Mouse (Mus musculus) layer of hippocampus, adult 18-20 months (tissue): Measurements from ENCODE around the gene Nat10. TPM values are rescaled to one million over a fixed set of nuclear protein-coding genes. Genes with fewer than 3 reads are reported as not detected.

Experiments
- DNase-seq, 2 experiments: peaks; one replicate each; pipeline ENCODE4 v3.0.0; 2022; ENCODE audit warnings: low spot score in 2 of 2
- total RNA-seq, 2 experiments: library from RNA; stranded (reverse); gene quantifications; 2 replicates each; pipeline ENCODE4 v1.2.3; 2021

The Nat10 gene
- total RNA-seq, 2 experiments from 2014 or later, result 30.3 to 33.3 TPM

DNA sequence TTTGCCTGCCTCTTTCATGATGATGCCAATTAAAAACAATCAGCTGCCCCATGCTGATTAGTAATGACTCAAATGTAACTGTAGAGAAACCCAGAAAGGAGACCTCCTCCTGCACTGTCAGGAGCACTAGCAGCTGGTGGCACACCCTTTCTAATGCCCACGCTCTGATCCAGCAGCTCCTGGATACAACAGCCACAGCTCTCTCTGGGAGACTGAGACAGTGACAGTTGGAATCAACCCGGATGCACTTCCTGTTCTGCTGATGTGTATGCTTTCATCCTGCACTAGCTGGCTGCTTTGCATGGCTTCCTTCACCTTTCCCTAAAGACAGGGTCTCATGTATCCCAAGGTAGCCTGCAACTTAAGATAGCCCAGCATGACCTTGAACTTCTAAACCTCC, 15.0 kb downstream of the Nat10 start:
- peak in 1 of 2 experiments; percentile 35 for DNase-seq

DNA sequence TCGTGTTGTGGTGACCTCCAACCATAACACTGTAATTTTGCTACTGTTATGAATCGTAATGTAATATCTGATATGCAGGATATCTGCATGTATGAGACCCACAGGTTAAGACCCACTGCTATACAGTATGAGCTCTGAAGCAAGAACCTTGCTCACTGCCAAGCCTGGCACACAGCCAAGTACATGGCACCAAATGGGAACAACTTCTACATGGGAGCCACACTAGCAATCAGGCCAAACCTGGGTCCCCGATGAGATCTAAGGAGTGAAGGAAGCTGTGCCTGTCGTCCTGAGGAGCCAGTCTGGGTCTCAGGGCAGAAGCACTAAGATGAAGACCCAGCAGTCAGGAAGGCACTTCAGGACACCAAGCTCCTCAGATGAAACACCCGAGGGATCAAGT, 15.6 kb downstream of the Nat10 start:
- peak in 1 of 2 experiments; percentile 28 for DNase-seq

DNA sequence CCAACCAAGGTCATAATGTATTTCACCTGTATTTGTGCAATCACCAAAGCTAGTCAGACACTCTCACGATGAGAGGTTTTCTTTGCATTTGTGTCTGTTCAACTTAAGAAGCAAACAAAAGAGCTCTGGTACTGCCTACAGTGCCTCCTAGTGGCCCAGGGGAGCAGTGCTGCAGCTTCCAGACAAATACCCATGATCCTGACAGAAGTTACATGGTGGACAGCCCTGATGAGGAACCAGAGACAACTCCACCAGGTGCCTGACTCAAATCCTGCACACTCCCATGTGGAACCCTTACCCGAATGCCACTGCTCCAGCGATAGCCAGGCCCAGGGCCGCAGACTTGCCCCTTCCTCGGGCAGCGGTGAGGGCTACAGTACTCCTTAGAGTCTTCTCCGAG, 17.1 kb downstream of the Nat10 start:
- peak in 1 of 2 experiments; percentile 70 for DNase-seq

DNA sequence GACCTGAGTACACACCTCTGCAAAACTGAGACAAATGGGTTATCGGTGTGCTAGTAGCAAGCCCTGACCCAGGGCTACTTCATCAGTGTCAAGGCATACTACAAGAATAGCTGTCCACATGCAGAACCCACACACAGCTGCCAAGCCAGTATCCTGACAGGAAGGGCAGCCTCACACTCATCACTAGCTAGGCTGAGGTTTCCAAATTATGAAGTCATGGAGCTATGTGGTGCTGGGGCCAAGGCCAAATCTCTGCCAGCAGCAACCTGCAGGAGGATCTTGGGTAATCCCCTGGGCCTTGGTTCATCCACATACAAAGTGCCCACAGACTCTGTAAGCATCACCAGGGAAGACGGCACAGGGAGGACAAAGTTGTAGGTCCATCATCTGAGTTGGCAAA, 17.5 kb downstream of the Nat10 start:
- DNase-seq, result no peak

DNA sequence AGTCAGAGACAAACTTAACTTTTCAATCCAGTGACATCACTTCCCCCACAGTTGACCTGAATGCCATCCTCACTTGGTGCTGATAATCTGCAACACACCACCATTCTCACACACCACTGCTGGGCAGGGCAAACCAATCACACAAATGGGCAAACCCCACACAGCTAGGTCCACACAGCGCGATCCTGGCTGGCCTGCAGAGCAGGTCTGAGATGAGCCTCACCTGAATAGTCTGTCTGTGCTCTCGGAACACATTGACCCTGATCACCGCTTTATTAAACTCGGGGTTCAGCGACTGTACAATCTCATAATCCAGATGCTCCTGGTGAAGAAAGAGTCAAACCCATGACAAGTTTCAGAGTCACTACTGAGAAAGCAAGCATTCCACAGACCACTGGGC, 18.2 kb downstream of the Nat10 start:
- DNase-seq, result no peak

DNA sequence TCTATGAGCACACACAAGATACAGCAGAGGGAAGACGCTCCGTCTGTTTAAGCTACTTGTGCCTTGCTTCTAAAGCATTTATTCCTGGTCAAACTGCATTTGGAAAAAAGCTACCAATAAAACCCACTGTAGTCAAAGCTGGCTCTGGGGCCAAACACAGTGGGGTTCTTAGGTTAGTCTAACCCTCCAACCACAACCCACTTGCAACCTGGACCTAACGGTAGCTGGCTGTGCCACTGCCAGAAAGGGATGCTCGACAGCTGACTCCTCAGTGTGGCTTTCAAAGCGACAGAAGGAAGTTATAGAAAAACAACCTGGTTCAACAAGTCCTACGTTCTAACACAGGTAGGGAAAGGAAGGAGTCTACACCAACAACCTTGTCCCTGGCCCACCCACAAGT, 29.6 kb downstream of the Nat10 start:
- DNase-seq, result peak in 1 of 2 experiments; percentile 15

DNA sequence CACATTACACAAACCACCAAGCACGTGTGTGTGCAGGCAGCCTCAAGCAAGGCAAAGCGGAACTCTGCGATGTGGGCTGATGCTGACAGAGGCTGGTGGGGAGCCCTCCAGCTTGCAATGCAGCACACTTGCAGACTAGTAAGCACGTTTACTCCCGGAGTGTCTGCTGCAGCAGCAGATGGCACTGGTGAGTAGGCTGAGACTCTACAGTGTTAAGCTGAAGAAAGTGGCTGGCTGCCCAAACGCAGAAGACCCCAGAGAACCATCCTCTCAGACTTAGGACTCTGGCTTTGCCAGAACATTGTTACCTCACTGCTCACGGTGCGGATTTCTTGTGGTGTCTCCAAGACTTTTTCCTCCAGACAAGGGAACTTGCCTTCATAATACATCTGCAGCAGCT, 30.1 kb downstream of the Nat10 start:
- DNase-seq, result peak; percentile 48 to 74

DNA sequence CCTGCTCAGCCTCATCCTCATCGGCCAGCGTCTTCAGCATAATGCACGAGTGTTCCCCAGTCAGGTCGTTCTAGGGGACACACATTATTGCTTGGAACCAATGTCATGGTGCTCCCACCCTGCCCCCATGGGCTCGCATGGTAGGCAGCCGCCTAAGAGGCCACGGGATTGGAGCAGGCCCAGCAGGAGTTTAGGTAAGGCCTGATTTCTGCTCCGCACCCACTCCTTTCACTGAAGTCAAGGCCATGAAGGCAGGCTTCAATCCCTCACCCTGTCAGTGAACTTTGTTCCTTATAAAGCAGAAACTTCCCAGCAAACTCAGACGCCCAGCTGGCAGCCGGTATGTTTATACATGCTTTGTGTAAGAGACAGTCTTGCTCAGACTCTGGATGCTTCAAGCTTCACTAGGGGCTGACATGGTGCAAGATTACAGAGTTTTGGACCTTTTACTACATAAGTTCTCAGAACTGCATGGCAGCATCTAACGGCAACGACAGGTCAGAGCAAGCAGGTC, 33.0 kb downstream of the Nat10 start:
- DNase-seq, result no peak

DNA sequence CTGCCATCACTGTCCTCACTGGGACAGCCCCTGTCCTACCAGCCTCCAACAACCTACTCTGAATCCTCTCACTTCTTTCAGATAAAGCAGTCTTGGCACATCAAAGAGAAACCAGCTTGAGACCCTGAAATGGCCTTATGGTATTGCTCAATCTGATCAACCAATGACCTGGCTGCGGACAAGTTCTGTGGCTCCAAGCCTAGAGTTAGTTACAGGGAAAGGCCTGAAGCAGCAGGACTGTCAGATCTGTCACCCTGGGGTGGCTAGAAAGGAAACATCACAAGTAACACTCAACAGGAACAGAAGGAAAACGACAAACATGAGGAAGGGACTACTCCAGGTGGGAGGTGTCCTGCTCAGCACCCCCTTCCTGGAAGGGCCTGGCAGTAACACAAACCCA, 36.5 kb downstream of the Nat10 start:
- DNase-seq, result no peak

DNA sequence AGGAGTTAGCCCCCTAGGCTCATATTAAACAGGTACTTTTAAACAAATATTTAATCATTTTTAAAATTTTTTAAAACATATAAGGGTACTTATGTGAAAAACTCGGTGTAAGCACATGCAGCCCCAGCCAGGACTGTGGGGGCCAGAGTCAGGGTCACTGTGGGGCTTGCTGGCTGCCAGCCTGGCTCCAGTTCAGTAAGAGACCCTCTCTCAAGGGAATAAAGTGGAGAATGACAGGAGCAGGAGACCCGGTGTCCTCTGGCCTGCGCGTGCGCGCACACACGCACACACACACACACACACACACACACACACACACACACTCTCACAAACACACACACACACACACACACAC, 41.8 kb downstream of the Nat10 start:
- no peak for DNase-seq

DNA sequence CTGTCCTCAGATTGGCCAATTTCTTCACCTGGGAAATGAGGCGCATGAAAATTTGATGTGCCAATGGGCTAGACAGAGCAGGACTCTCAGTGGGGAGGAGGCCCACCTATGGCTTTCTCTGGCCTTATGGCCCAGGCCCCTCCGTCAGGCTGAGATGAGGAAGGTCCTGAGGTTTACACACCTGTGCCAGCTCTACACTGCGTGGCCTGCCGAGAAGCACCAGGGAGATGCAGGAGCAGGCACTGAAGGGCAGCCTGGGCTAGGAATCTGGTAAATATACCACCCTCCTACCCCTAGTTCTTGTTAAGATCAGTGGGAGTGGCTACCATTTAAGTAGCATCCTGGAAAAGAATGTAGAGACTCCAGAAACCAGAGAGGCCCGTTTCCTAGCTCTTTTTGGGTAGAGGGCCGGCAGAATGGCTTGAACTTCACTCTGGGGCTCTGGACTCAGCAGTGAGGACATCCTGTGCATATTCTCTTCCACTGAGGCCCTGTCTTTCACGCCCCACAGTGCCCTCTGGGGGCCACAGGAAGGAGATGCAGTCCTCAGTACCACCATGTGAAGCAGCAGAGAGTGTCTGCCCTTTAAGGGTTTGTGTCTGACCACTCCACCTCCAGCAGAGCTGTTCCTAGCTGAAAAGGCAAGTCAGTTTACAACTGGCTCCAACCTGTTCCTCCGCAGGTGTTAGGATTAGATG, 42.3 kb downstream of the Nat10 start:
- DNase-seq, result peak; percentile 19 to 80

DNA sequence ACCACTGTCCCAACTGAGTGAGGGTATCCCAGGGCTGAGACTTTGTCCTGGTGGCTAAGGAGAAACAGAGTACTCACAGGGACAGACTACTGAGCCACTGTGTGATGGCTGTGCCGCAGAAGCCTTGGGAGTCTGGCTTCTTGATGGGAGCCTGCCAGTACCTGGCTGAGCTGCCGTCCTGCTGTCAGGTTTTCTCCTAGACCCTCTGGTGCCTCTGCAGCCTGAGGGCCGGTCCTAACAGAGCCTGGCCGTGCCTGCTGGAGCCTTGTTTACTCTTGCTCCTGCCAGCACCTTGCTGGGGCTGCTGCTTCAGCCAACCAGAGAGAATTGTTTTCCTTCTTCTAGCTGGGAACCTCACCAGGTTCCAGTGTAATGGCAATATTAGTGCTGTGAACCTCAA, 46.7 kb downstream of the Nat10 start:
- no peak for DNase-seq

DNA sequence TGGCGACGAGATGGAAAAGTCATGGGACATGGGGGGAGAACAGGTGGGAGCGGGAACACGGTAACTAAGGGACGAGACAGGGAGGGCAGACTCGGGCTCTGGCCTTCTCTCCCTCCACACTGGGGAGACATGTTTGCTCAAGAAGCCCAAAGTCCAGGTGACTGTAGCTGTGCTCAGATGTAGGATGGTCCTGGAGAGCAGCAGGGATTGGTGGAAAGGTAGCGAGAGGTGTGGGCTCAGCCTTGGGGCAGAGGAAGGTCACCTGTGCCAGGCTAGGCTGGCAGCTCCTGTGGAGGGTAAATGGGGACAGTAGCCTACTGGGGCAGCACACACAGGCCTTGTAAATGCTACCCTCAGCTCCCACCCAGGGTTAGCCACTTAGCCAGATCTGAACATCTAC, 47.2 kb downstream of the Nat10 start:
- no peak for DNase-seq

DNA sequence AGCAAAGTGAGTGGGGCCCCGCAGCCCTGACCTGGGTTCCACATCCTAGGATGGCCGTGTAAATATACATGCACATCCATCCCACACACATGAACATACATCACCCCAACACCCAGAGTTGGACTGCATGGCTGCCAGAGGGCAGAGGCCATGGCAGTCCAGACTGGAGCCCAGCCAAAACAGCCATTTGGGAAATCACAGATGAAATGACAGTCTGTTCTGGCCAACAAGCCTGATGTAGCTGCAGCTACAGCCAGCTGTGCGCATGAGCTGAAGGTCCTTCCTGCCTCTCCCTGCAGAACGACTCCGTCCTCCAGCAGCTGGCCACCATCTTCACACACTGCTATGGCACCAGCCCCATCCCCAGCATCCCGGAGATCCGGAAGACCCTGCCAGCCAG, 50.2 kb downstream of the Nat10 start:
- DNase-seq, result no peak

DNA sequence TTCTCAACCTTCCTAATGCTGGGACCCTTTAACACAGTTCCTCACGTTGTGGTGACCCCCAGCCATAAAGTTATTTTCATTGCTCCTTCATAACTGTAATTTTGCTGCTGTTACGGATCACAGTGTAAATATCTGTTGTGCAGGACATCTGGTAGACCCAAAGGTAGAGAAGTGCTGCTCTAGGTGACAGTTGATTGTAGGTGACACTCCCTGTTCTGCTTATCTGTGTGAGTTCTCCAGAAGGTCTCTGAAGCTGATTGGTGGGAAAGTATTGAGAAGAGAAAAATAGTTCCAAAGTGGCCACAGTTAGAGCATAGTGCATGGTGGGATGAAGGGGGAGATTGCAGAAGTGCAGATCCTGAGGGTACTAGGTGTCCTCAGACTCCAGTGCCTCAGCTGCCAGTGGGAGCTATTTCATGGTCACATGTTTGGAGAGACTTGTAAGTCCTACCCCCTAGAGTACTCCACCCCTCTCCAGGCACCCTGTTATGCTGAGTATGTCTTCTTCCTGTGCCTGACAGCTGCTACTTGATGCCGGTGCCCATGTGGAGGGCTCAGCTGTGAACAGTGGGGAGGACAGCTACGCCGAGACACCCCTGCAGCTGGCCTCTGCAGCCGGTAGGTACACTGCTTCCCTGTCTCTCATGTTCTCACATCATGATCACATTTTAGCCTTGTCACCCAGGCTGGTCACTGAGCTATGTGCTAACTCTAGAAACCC, 53.9 kb downstream of the Nat10 start:
- no peak for DNase-seq

DNA sequence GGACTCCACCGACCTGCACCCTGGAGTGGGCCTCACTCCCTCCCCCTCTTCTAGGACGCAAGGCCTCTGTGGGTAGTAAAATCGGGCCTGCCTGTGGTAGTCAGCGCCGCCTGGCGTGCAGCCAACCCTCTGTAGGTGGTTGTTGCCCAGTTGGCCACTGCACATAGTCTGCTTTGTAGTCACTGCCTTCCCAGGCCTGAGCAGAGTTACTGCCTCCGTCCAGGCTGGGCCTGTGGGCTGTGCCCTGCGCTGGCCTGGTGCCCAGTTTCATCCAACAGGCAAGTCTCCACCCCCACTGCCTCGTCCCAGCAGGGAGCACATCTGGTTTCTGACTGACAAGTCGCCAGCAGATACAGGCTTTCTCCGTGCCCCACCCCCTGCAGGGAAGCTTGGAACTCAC, 54.8 kb downstream of the Nat10 start:
- DNase-seq, result peak; percentile 46 to 66

DNA sequence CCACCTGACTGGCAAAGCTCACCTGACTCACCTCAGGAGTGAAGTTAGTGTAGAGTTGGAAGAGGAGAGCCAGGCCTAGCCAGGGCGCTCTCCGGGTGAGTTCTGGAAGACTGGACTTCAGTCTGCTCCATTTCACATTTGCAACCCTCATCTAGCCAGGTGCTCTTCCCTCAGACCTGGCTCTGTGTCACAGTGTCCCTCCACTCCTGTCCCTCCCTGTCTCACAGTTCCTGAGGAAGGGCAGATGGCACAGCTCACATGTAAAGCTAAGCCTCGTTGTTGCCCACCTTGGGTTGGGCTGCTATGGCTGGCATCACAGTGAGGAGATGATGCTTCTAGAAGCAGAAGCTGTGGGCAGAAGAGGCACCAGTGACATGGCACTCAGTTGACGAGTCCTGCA, 55.2 kb downstream of the Nat10 start:
- DNase-seq, result no peak

DNA sequence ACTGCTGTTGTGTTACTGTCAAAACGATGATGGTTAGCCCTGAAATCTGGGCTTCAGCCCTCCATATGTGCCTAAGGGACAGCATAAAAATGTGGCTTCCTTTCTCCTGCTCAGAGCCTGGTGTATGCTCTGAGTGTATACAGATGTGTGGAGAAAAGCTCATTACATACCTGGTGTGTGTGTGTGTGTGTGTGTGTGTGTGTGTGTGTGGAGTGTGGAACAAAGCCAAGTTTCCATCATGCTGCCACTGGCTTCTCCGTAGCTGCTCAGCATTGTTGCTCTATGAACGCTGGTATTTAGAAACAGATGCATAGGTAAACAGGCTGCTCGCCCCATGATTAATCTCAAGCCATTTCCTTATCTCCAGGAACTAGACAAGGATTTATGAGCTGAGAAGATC, 57.2 kb downstream of the Nat10 start:
- no peak for DNase-seq

DNA sequence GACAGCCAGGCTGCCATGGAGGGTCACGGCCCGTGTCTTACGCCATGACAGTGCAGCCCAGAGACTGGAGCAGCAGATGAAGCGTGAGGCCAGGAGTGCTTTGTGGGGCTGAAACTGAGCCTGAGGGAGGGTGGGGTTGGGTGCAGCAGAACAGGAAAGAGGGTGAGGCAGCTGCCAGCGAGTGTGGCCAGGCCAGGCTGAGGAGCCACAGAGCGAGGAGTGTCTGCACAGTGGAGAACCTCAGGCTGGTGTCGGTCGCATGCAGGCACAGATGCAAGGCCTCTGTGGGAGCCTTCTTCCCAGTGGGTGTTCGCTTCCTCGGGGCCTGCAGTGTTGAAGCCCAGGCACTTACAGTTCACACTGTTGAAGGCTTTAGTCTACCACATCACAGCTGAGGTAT, 57.7 kb downstream of the Nat10 start:
- no peak for DNase-seq

DNA sequence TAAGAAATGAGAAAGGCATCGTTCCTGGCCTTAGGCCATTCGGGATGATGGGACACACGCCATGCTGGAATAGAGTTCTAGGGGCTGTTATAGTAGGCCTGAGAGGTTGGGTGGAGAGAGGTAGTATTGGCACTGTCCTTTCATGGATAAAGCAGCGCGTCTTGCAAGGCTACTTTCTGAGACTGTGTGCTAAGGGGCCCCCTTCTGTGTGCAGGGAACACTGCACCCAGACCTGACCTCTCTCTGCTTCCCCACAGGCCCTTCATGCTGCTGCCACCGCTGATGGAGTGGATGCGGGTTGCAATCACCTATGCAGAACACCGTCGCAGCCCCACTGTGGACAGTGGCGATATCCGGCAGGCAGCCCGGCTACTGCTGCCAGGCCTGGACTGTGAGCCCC, 60.6 kb downstream of the Nat10 start:
- DNase-seq, result no peak

DNA sequence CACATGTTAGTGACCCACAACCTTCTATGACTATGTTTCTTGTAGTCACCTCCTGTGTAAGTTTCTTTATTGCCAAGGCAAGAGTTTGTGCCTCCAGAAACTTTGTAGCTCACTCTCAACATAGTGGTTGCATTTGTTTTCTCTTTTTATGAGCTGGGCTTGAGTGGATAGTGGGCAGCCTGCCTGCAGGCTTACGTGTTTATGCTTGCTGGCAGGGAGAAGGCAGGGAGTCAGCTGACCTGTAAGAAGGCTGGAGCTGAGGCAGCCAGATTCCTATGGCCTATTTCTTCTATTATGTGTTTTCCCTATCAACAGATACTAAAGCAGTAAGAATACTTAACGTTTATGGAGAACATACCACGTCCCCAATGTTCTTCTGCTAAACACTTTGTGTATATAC, 64.9 kb downstream of the Nat10 start:
- no peak for DNase-seq

DNA sequence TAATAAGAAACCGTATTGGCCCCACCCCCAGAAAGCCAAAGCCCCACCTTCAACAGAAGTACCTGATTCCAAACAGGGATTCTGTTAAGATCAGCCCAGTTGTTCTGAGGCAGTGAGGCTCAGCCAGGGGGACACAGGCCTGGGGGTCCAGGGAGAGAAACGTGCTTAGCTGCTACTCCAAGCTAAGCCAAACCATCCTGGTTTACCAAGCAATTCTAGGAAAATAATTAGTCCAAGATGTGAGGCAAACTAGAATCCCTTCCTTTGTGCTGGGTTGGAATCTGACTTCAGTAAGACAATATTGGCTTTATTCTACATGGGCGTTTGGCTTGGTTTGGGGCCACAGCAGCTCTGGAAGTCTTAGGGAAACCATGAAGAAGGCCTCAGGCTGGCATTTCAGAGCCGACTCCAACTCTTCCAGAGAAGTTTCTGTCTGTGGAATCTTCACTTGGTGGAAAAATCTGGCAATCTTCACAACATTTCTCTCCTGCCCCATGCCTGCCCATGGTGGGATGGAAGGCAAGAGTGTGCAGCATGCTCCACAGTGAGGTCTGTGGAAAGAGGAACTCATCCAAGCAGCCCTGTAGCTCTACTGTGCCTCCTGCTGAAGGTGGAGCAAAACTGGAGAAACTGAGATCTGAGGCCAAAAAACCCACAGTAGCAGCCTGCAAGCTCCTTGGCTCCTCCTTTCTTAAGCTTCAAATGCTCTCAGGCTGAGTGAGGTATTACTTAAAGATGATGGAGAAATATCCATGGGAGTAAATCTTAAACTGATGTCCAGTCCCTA, 66.1 kb downstream of the Nat10 start:
- DNase-seq, result no peak
